Mouse (Mus musculus) megakaryocyte, embryonic 14.5 days (primary cell): Measurements from ENCODE around the gene Ptov1. TPM values are rescaled to one million over a fixed set of nuclear protein-coding genes. Genes with fewer than 3 reads are reported as not detected.
A peak's percentile ranks its signal among the peaks of the same experiment; 100 is the strongest.

Experiments
- H3K27me3 ChIP-seq: replicated peaks from 2 replicates; pipeline ENCODE3; 2012; ENCODE audit warnings: inconsistent platforms
- H3K36me3 ChIP-seq: replicated peaks from 2 replicates; pipeline ENCODE3; 2012; ENCODE audit warnings: low read length, inconsistent platforms, mixed read lengths
- H3K4me1 ChIP-seq: 2 replicates; pipeline ENCODE4 v1.6.1; 2012; ENCODE audit warnings: inconsistent platforms
- H3K4me3 ChIP-seq: replicated peaks from 2 replicates; pipeline ENCODE3; 2012; ENCODE audit warnings: moderate library complexity, mild to moderate bottlenecking, inconsistent platforms
- H3K9me3 ChIP-seq: 2 replicates; pipeline ENCODE4 v1.6.1; 2012; ENCODE audit warnings: inconsistent platforms
- FLI1 ChIP-seq: IDR thresholded peaks from 2 replicates; pipeline ENCODE4 v1.6.1; 2012; ENCODE audit warnings: low read length, inconsistent platforms, mixed read lengths
- GATA1 ChIP-seq: IDR thresholded peaks from 3 replicates; pipeline ENCODE4 v1.6.1; 2012; ENCODE audit warnings: mixed read lengths, low read length, inconsistent platforms, borderline replicate concordance
- polyA plus RNA-seq: library from polyadenylated mRNA; stranded (reverse); fragments of >175 nt; gene quantifications from 2 replicates; pipeline ENCODE4 v1.2.3, GENCODE M21; 2012; ENCODE audit warnings: low replicate concordance; ENCODE audit not compliant: insufficient read depth

The Ptov1 gene
- polyA plus RNA-seq, 1 experiment = 191 TPM

GRCm38 (mm10) chr7:44868465-44868864 lies 1.1 kb downstream of the Ptov1 start:
- peak overlapping the region; percentile 94 for H3K4me3 ChIP-seq
- peaks cover 71% of the 10 kb centered on the region for H3K4me1 ChIP-seq
- H3K27me3 ChIP-seq = no peaks in the 10 kb centered on the region
- TF ChIP-seq FLI1 = no peak
- peaks cover 41% of the 10 kb centered on the region for H3K36me3 ChIP-seq
- H3K9me3 ChIP-seq = no peaks in the 10 kb centered on the region

- TF ChIP-seq FLI1 (no peak), GATA1 (no peak)
- H3K27me3 ChIP-seq = no peaks in the 10 kb centered on the region
- H3K9me3 ChIP-seq = no peaks in the 10 kb centered on the region
- H3K4me3 ChIP-seq = peak overlapping the region; percentile 94
- H3K36me3 ChIP-seq = peaks cover 47% of the 10 kb centered on the region
- H3K4me1 ChIP-seq = peaks cover 76% of the 10 kb centered on the region
These were observed 1.8 kb downstream of the Ptov1 start for GRCm38 (mm10) chr7:44867802-44868201.

- Histone ChIP-seq H3K36me3 (peaks cover 54% of the 10 kb centered on the region), H3K27me3 (no peaks in the 10 kb centered on the region), H3K4me3 (peak overlapping the region; percentile 88), H3K4me1 (peaks cover 72% of the 10 kb centered on the region), H3K9me3 (no peaks in the 10 kb centered on the region)
- no peak for TF ChIP-seq FLI1
- no peak for TF ChIP-seq GATA1
These were observed 2.4 kb downstream of the Ptov1 start for GRCm38 (mm10) chr7:44867010-44867702.

- TF ChIP-seq GATA1 (no peak), FLI1 (no peak)
- peaks cover 80% of the 10 kb centered on the region for H3K4me1 ChIP-seq
These were observed 3.1 kb downstream of the Ptov1 start for GRCm38 (mm10) chr7:44866276-44867009.

GRCm38 (mm10) chr7:44864595-44865542 lies 4.7 kb downstream of the Ptov1 start:
- Histone ChIP-seq H3K4me1 (peaks cover 86% of the 10 kb centered on the region), H3K27me3 (no peaks in the 10 kb centered on the region), H3K4me3 (peak overlapping the region; percentile 81), H3K36me3 (peaks cover 76% of the 10 kb centered on the region), H3K9me3 (no peaks in the 10 kb centered on the region)
- TF ChIP-seq GATA1 (no peak), FLI1 (no peak)

More at GRCm38 (mm10) chr7:44866276-44867009, 3.1 kb downstream of the Ptov1 start:
- peak overlapping the region; percentile 88 for H3K4me3 ChIP-seq
- no peaks in the 10 kb centered on the region for H3K27me3 ChIP-seq
- no peaks in the 10 kb centered on the region for H3K9me3 ChIP-seq
- peaks cover 61% of the 10 kb centered on the region for H3K36me3 ChIP-seq

- H3K4me1 ChIP-seq = peaks cover 92% of the 10 kb centered on the region
- peaks cover 82% of the 10 kb centered on the region for H3K36me3 ChIP-seq
- H3K27me3 ChIP-seq = no peaks in the 10 kb centered on the region
- H3K9me3 ChIP-seq = no peaks in the 10 kb centered on the region
- TF ChIP-seq FLI1 (no peak), GATA1 (no peak)
- H3K4me3 ChIP-seq = no peak overlapping the region
These were observed 5.5 kb downstream of the Ptov1 start for GRCm38 (mm10) chr7:44863982-44864494.

- peaks cover 93% of the 10 kb centered on the region for H3K4me1 ChIP-seq
- TF ChIP-seq GATA1 (no peak), FLI1 (no peak)
- no peaks in the 10 kb centered on the region for H3K27me3 ChIP-seq
- H3K4me3 ChIP-seq = no peak overlapping the region
- no peaks in the 10 kb centered on the region for H3K9me3 ChIP-seq
- H3K36me3 ChIP-seq = peaks cover 86% of the 10 kb centered on the region
These were observed 6.4 kb downstream of the Ptov1 start for GRCm38 (mm10) chr7:44863210-44863609.

GRCm38 (mm10) chr7:44862434-44862833 lies 7.2 kb downstream of the Ptov1 start:
- H3K4me3 ChIP-seq = no peak overlapping the region
- no peaks in the 10 kb centered on the region for H3K9me3 ChIP-seq
- peaks cover 83% of the 10 kb centered on the region for H3K36me3 ChIP-seq
- TF ChIP-seq GATA1 (no peak), FLI1 (no peak)
- H3K27me3 ChIP-seq = no peaks in the 10 kb centered on the region
- peaks cover 93% of the 10 kb centered on the region for H3K4me1 ChIP-seq

GRCm38 (mm10) chr7:44861429-44861816 lies 8.2 kb downstream of the Ptov1 start:
- TF ChIP-seq FLI1 (no peak), GATA1 (no peak)
- H3K36me3 ChIP-seq = peaks cover 75% of the 10 kb centered on the region

More at GRCm38 (mm10) chr7:44861429-44861816, 8.2 kb downstream of the Ptov1 start:
- H3K4me1 ChIP-seq = peaks cover 89% of the 10 kb centered on the region
- H3K4me3 ChIP-seq = peak overlapping the region; percentile 35
- no peaks in the 10 kb centered on the region for H3K27me3 ChIP-seq
- no peaks in the 10 kb centered on the region for H3K9me3 ChIP-seq
